Mouse (Mus musculus) kidney, postnatal 0 days (tissue): ENCODE data around the gene Farp1. TPM values are rescaled to one million over a fixed set of nuclear protein-coding genes. Genes with fewer than 3 reads are reported as not detected.

ENCODE experiments used
- ATAC-seq: fragments of 200-750 bp; cut with Nextera tagmentation; replicated peaks from 2 replicates; pipeline ENCODE4 v1.8.0; 2017; ENCODE audit warnings: low read depth, moderate number of reproducible peaks, moderate TSS enrichment, moderate library complexity; ENCODE audit not compliant: low FRiP score
- DNase-seq: peaks from one replicate; pipeline ENCODE4 v3.0.0-alpha.2; 2016; ENCODE audit warnings: low spot score
- H3K27ac ChIP-seq: fragments of 300-500 bp; sonication (generic); 2 replicates; pipeline ENCODE4 v1.5.1; 2014; ENCODE audit warnings: mild to moderate bottlenecking
- H3K27me3 ChIP-seq: fragments of 300-500 bp; sonication (generic); 2 replicates; pipeline ENCODE4 v1.6.1; 2014; ENCODE audit warnings: low read length, mixed read lengths; ENCODE audit not compliant: insufficient read depth
- H3K36me3 ChIP-seq: fragments of 300-500 bp; sonication (generic); 2 replicates; pipeline ENCODE4 v1.6.1; 2014; ENCODE audit warnings: low read length, mixed read lengths; ENCODE audit not compliant: insufficient read depth
- H3K4me1 ChIP-seq: fragments of 300-500 bp; sonication (generic); replicated peaks from 2 replicates; pipeline ENCODE4 v1.6.1; 2014; ENCODE audit warnings: antibody characterized with exemption, low read length, mixed read lengths; ENCODE audit not compliant: insufficient read depth
- H3K4me2 ChIP-seq: fragments of 300-500 bp; sonication (generic); 2 replicates; pipeline ENCODE4 v1.6.1; 2014; ENCODE audit warnings: mild to moderate bottlenecking, low read length, moderate library complexity, mixed read lengths
- H3K4me3 ChIP-seq: fragments of 300-500 bp; sonication (generic); replicated peaks from 2 replicates; pipeline ENCODE4 v1.5.1; 2014; ENCODE audit warnings: low read depth, low read length
- H3K9ac ChIP-seq: fragments of 300-500 bp; sonication (generic); 2 replicates; pipeline ENCODE4 v1.6.1; 2014; ENCODE audit warnings: low read depth, low read length
- H3K9me3 ChIP-seq: fragments of 300-500 bp; sonication (generic); replicated peaks from 2 replicates; pipeline ENCODE4 v1.6.1; 2016; ENCODE audit warnings: low read length, inconsistent platforms, mixed read lengths
- CTCF ChIP-seq: IDR thresholded peaks from 2 replicates; pipeline ENCODE4 v1.5.1; 2016; ENCODE audit warnings: antibody characterized with exemption, low read depth, mild to moderate bottlenecking, moderate library complexity
- WGBS: fragments of 180-500 bp; shearing (Covaris S2); extraction: QIAGEN DNeasy Blood & Tissue Kit; methylation state at CpG from one replicate; pipeline ENCODE4 v1.1.7; 2014; 5-methylcytosine and 5-hydroxymethylcytosine counted together
- polyA plus RNA-seq: library from polyadenylated mRNA; unstranded; fragments of >200 nt; fragmentation: Nextera tagmentation; extraction: Ambion mirVana; gene quantifications from 2 replicates; pipeline ENCODE4 v1.2.1, GENCODE M21; 2015

Farp1 gene
- polyA plus RNA-seq, 1 experiment from 2014 or later = 23.4 TPM

GRCm38 (mm10) chr14:121225804-121226203 lies 190.8 kb downstream of the Farp1 start:
- Histone ChIP-seq H3K4me2 (no peak overlapping the region), H3K4me3 (no peak overlapping the region), H3K27me3 (no peaks in the 10 kb centered on the region), H3K36me3 (peaks cover 21% of the 10 kb centered on the region), H3K9ac (no peak overlapping the region), H3K4me1 (peaks cover 9% of the 10 kb centered on the region; the same call in 1 of the 2 replicates), H3K27ac (no peak overlapping the region), H3K9me3 (no peaks in the 10 kb centered on the region)
- no peak for ATAC-seq
- TF ChIP-seq CTCF = no peak
- DNase-seq = peak; percentile 45
- WGBS = 37% methylated on average over 11 of the region's 11 CpGs

- WGBS = 54% methylated on average over 9 of the region's 9 CpGs
- peaks cover 9% of the 10 kb centered on the region; the same call in 1 of the 2 replicates for H3K4me1 ChIP-seq
- no peaks in the 10 kb centered on the region for H3K27me3 ChIP-seq
- no peak overlapping the region for H3K27ac ChIP-seq
- H3K36me3 ChIP-seq = peaks cover 34% of the 10 kb centered on the region
- no peak overlapping the region for H3K4me3 ChIP-seq
- TF ChIP-seq CTCF = no peak
- DNase-seq (no peak), ATAC-seq (peak; percentile 53; the same call in 1 of the 2 replicates)
- H3K9me3 ChIP-seq = no peaks in the 10 kb centered on the region
- no peak overlapping the region for H3K4me2 ChIP-seq
- H3K9ac ChIP-seq = no peak overlapping the region
Observed at GRCm38 (mm10) chr14:121229036-121229773, 194.2 kb downstream of the Farp1 start.

- peaks cover 9% of the 10 kb centered on the region; the same call in 1 of the 2 replicates for H3K4me1 ChIP-seq
- ATAC-seq = no peak
- H3K36me3 ChIP-seq = peaks cover 34% of the 10 kb centered on the region
Observed at GRCm38 (mm10) chr14:121231232-121231631, 196.2 kb downstream of the Farp1 start.

GRCm38 (mm10) chr14:121234741-121235307 lies 199.8 kb downstream of the Farp1 start:
- H3K27me3 ChIP-seq = no peaks in the 10 kb centered on the region
- H3K36me3 ChIP-seq = peaks cover 39% of the 10 kb centered on the region

More at GRCm38 (mm10) chr14:121231232-121231631, 196.2 kb downstream of the Farp1 start:
- no peak overlapping the region for H3K4me3 ChIP-seq
- no peak for TF ChIP-seq CTCF
- H3K9ac ChIP-seq = no peak overlapping the region
- no peak overlapping the region for H3K4me2 ChIP-seq
- H3K27me3 ChIP-seq = no peaks in the 10 kb centered on the region
- 95% methylated on average over 8 of the region's 8 CpGs for WGBS
- no peaks in the 10 kb centered on the region for H3K9me3 ChIP-seq
- no peak overlapping the region for H3K27ac ChIP-seq
- DNase-seq = no peak

GRCm38 (mm10) chr14:121236736-121237135 lies 201.7 kb downstream of the Farp1 start:
- Histone ChIP-seq H3K4me3 (no peak overlapping the region), H3K4me1 (no peaks in the 10 kb centered on the region), H3K9me3 (no peaks in the 10 kb centered on the region), H3K27ac (no peak overlapping the region), H3K27me3 (no peaks in the 10 kb centered on the region), H3K36me3 (peaks cover 37% of the 10 kb centered on the region; the same call in 1 of the 2 replicates), H3K4me2 (no peak overlapping the region), H3K9ac (no peak overlapping the region)
- no peak for TF ChIP-seq CTCF
- DNase-seq (no peak), ATAC-seq (no peak)
- 95% methylated on average over 4 of the region's 4 CpGs for WGBS

More at GRCm38 (mm10) chr14:121234741-121235307, 199.8 kb downstream of the Farp1 start:
- TF ChIP-seq CTCF = no peak
- Histone ChIP-seq H3K27ac (peak overlapping the region; percentile 25; the same call in 1 of the 2 replicates), H3K9me3 (no peaks in the 10 kb centered on the region), H3K4me3 (no peak overlapping the region), H3K4me1 (no peaks in the 10 kb centered on the region), H3K9ac (no peak overlapping the region), H3K4me2 (no peak overlapping the region)
- DNase-seq (peak; percentile 58), ATAC-seq (no peak)
- 30% methylated on average over 12 of the region's 12 CpGs for WGBS

GRCm38 (mm10) chr14:121238727-121239126 lies 203.7 kb downstream of the Farp1 start:
- Histone ChIP-seq H3K27me3 (no peaks in the 10 kb centered on the region), H3K4me2 (no peak overlapping the region), H3K4me1 (no peaks in the 10 kb centered on the region), H3K4me3 (no peak overlapping the region), H3K9ac (no peak overlapping the region), H3K27ac (no peak overlapping the region), H3K9me3 (no peaks in the 10 kb centered on the region), H3K36me3 (peaks cover 39% of the 10 kb centered on the region)
- DNase-seq (no peak), ATAC-seq (no peak)
- 95% methylated on average over 10 of the region's 10 CpGs for WGBS
- TF ChIP-seq CTCF = no peak
